Mouse (Mus musculus) lung, postnatal 4 days (tissue): Measurements from ENCODE around the gene Dab1.

ENCODE experiments used
- DNase-seq, 2 experiments: peaks; one replicate each; pipeline ENCODE4 v3.0.0; 2021

Gene Dab1

DNA sequence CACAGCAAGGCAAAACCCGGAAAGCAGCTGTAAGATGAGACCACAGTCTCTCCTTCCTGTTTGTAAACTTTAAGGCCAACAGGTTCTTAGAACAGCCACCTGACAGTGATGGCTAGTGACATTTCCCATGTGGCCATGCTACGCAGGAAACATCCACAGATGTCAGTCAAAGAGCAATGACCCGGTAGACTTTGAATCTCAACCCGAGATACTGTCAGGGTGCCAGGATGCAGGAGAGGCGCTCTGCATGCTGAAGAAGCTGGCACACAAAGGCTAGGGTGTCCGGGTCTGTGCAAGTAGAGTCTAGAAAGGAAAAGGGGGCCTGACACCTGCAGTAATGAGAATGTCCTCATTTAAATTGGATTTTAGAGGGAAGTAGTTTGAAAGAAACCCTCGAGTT, 222.0 kb downstream of the Dab1 start:
- no peak for DNase-seq

DNA sequence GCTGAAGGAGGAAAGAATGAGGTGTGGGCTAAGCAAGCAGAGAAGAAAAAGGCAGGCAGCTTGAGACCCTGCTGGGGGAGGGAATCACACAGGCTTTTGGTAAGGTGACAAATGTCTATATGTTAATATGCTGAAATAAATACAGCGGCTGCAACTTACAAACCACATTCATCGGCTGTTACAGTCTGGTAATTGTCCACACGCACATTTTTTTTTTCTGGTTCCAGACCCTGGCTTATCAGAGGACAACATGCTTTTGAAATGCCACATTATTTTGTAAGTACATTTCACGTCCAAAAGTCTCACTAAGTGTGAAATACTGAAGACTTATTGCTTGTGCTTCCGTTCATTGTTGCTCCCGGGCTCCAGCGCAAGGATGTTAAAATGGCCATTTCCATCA, 225.5 kb downstream of the Dab1 start:
- peak in 1 of 2 experiments; percentile 24 for DNase-seq

DNA sequence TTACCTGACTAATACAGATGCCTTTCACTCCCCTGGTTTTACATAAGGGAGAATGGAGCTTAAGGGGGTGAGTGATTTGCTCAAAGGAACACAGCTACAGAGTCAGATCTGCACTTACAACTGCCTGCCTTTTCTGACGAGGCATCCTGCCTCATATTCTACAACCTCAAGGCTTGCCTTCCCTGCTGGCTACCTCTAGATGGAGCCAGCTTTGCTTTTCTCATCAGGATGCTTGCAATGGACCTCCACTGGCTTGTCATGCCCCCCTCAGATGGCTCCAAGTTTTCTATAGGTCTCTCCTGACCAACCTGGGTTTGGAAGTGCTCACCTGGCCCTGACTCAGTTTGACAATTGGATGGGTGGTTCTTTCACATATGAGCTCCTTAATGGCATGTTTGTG, 238.0 kb downstream of the Dab1 start:
- no peak for DNase-seq

DNA sequence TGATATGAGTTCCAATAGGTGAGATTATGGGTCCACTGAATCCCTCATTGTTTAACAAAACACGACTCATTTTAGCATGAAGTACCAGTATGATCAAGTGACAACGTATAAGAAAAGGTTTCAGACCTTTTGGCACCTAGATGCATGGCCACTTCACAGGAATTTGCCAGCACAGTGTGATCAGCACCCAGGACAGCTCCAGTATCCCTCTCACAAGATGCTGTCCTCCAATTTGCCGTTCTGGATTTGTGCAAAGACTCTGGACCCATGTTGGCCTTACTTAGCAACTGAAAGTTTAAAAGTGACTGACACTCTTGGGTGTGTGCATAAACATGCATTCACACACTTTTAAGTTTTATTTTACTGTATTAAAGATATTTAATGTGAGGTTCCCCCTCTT, 256.4 kb downstream of the Dab1 start:
- peak in 1 of 2 experiments; percentile 18 for DNase-seq

DNA sequence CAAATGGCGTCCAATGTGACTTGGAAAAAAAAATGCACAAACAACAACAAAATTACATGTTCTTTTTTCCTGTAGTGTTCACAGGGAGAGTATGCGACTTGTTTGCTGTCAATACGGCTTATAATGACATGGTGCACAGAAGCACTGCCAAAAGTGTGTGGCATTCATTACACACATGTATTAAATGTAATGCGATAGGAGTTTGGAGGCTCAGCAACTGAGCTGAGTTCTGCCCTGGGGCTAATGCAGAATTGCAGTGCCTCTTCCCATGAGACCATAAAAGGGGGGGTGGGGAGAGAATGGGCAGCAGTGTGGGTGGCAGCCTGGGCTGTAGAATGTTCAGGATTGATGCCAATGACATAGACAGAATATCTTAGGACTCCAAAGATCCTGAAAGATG, 259.7 kb downstream of the Dab1 start:
- no peak for DNase-seq

DNA sequence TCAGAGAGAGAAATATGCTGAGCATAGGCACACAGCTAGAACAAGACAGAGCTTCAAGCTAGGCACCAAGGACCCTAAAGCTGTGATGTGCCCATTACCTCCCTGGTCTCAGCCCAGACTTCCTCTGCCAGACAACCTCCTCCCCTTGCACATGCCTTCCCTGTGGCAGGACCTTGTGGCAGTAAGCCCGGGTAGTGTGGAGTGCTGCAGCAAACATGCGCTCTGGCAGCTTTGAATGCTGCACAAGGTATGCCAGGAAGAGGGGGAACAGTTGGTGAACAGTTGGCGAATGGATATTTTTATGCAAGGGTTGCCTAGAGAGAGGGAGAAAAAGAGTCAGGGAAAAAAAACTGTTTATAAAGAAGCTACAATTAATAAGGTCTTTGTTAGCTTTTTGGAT, 262.5 kb downstream of the Dab1 start:
- no peak for DNase-seq

DNA sequence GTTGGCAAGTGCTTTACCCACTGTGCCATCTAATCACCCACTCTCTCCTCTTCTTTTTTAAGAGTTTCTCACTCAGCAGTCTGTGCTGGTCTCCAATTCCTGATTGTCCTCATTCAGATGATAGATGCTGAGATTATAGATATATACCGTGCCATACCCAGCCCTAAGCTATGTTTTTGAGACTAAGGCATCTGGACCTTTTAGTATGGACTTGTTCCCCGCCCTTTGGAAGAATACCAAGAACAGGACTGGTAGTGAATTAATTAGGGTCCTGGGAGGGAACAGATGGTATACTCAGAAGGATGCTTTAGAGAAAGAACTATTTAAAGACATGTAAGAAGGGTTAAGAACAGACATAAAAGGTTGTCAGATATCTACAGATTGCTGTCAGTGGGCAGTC, 268.9 kb downstream of the Dab1 start:
- no peak for DNase-seq

DNA sequence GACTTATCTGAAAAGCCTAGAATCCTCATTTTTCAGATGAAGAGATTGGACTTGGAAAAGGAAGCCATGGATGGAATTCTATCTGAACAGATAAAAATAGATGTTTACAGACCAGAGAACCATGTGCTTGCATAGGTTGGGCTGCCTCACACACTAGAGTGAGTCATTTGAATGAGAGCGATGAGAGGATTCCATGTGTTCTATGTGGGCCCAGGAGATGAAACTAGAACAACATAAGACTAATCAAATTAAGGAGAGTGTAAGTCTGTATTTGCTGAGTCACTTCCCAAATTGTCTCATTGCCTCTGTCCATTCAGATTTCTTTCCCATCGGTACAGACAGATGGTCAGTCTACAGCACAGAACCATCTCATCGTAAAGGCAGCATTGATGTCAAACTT, 270.0 kb downstream of the Dab1 start:
- no peak for DNase-seq

DNA sequence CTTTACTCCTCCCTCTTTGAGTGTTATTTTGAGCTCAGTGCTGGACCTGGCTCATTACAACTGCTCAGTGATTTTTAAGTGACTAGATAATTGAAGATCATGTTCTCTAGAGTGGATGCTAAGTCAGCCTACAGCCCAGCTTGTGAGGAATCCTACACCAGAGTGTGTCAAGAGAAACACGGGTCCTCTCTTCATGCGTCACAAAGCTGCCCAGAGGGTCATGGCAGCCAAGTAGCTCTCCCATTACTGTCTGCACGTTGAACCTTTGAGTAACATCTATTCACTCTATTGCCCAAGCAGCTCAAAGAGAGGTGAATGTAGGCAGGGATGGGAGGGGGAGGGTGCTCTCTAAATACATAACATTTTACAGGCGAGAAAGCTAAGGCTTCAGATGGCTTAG, 277.6 kb downstream of the Dab1 start:
- DNase-seq: no peak

DNA sequence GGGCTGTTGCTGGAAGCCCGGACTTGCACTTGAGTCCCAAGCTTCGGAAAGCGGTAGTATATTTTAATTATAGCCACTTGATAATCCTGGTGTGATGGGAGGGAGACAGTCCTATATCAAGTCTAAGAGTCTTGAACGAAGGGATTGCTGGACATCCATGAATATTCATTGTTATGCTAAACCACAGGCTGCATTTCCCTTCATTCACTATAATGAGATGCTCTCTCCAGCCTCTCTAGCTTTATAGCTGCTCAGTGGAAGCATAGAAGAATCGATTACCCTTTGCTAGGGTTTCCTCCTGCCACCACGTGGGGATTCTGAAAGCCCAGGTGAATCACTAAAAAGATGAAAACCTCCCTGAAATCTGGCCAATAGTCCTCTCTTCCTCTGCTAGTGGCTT, 278.5 kb downstream of the Dab1 start:
- no peak for DNase-seq

DNA sequence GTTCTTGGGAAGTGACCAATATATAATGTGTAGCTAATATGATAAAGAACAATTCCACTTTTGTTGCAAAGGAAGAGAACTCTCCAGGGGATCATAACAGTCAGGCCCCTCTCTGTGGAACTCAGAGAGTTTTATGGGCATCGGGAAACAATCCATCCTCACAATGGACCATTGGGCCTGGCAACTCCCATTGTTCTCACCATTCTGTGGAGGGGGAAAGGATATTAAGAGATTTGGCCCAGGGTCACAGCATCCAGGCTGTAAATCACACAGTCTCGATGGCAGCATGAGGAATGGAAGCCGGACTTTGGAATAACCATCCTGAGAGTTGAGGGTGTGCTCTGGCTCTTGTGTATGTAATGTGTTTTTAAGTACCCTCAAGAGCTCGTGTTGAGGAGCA, 292.3 kb downstream of the Dab1 start:
- DNase-seq: no peak

DNA sequence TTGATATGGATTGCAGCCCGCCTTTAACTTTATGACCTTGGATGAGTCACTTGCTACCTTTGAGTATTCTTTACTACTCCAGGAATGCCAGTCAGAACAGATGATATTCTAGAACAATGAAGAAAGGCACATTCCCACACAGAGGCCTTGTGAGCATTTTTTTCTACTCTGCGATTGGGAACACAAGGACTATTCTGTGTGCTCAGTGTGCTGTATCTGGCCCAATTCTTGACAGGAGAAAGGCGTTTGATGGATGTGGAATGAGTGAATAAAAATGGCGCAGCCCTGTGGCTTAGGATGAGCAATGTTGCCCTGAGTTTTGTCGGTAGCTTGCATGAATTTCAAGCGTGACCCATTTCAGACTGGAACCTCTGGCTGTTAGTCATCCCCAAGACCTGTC, 292.9 kb downstream of the Dab1 start:
- DNase-seq: no peak

DNA sequence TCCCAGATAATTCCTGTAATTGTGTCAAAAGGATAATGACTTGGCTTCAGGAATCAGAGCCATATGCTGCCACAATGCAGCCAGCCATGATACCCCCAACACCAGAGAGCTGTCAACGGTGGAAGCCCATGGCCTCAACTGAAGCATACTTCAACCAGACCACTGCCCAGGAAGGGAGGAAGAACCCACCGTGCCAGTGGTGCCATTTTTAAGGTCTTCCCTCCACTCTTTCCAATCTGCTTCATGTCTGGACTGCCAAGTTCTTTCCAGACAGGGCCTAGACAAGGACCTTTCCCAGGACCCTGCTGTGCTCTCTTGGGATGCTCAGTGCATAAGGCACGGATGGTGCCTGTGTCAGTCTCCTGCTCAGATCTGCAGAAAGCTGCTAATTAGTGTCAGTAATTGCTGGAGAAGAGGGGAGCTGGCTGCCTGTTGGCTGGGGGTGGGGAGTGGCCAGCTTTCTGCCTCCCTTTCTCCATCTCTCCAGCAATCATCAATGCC, 303.3 kb downstream of the Dab1 start:
- no peak for DNase-seq

DNA sequence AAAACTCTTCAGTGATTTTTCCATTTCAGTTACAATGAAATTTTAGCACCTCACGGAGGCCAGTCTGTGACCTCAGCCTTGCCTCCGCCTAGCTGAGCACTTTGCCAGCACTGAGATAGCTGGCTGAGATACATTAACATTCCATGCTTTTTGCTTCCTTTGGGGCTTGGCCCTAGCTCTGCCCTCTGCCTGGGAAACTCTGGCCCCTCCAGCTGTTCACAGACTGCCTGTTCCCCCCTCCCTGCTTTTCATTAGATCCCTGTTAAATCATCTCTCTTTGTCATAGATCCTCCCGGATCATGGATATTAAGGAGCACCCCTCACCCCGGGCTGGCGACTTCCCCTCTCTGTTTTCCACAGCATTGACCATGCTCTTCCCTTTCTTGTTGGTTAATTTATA, 307.5 kb downstream of the Dab1 start:
- peak in 1 of 2 experiments; percentile 38 for DNase-seq

DNA sequence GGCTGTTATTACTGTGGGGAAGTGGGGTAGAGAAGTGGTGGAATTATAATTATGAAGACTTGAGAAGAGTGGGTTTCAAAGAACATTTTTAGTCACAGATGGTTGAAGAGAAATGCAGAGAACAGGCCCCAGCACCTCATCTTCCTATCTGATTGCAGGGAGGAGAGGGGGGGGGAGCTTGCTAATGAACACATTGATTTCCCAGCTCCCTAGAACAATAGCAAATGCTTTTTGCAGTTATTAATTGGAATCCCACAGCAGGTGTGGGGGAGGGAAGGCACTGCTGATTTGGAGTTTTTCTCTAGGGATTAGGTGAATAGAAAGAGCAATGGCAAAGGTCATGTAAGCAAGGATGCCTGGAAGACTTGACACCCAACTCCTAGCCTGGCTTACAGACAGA, 310.5 kb downstream of the Dab1 start:
- DNase-seq: no peak

DNA sequence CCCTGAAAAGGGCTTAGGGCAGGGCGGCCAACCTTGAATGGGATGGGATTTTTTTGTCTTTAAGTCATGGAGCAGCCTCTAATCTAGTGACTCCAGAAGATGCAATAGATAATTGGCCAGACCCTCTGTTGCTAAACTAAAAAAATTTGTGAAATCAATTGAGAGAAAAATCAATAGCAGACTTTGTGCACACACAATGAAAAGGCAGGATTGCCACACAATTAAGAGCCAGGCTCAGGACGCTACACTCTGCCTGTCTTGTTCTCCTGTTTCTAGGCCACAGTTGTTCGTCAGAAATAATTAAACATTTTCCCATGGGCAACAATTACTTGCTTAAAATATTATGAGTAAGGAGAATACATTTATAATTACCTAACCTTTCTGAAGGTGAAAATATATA, 315.2 kb downstream of the Dab1 start:
- no peak for DNase-seq

DNA sequence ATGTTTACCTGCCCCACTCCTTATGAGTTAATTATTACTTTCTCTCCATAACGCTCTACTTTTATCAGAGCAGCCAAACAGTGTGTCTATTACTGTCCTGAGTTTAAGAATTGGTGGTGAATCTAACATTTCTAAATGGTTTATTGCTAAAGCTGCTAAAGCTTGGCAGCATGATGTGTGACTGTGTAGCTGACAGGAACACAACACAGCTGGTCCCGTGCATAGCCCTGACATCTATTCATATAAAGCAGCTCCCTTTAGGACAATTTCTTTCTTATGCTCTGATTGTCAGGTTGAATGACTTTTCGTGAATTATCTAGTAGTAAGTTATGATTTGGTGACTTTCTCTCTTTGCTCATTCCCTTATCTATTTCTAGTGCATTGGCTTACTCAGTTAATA, 329.1 kb downstream of the Dab1 start:
- peak; percentile 6 to 46 for DNase-seq

DNA sequence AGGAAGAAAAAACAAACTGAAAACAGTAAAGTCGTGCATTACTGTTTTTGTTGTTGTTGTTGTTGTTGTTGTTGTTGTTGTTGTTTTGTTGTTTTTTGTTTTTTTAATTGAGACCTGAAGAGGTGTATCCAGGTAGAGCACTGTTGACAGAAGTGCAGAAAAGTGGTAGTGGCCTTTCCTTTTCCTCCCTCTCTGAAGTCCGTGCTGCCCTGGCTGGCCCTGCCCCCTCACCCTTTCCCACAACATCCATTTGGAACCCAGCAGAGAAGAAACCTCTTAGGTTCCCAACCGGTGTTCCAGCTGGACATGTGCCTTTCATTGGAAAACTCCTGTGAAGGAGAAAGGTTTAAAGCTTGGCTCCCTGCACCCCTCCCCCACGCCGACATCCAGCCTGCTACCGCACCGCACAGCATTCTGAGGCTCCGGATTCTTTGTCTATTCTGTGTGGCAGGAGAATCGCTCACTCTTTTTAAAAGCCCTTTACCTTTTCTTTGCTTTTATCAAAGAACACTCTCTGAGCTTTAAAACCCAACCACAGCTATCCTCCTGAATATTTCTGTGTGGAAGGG, 334.6 kb downstream of the Dab1 start:
- DNase-seq: no peak

DNA sequence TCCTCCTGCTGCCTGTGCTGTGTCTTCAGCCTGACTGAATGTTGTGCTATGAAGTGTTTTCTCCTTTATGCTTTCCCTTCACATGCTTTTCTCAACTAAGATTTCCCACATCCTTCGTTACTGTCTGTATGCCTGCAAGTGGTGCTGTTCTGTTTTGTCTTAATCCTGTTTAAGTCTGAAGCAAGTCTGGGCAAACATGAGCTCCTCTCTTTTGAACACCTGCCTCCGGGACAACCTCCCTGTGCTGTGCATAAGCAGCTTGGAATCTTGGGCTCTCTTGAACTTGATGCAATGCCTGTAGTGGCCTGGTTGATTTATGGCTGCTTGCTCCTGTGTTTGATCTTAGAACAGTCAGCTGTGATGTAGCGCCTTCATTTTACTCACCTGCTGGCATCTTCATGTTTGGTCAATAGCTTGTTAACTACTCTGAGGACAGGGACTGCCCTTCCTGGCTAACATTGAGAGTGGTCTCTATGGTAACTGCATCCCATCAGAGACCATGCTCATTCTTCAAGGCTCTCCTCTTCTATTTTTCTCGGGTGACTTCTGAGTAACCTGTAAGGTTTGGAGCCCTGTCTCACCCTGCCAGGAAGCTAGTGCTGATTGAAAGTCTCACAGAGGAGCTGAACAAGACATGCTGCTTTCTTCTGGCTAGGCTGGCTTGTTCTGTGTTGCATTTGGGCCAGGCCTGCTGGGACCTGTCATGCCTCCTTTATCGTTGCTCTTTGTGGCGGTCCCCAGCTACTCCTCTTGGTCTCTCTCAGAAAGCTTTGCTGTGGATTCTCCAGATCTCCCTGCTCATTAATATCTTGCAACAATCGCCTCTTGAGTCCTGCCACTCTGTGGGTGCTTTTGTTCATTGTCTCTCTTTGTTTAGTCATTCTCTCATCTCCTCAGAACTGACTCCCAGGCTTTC, 342.2 kb downstream of the Dab1 start:
- DNase-seq: no peak

DNA sequence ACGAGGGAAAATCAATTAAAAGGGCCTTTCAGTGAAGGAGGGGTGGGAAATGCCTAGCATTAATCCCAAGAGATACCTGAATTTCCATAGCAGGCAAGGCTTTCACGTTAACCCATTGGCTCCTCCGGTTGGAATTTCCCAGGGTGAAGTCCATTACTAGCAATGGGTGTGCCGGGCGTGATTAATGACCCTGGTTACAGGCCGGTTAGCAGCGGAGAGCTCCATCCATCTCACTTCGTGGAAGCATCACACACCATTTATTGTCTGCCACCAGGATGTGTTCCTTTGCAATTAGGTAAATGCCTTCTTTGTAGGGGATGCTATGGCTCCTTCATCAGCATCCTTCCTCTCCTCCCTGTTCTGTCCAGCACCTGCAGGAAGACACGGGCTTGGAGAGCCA, 350.7 kb downstream of the Dab1 start:
- DNase-seq: no peak

DNA sequence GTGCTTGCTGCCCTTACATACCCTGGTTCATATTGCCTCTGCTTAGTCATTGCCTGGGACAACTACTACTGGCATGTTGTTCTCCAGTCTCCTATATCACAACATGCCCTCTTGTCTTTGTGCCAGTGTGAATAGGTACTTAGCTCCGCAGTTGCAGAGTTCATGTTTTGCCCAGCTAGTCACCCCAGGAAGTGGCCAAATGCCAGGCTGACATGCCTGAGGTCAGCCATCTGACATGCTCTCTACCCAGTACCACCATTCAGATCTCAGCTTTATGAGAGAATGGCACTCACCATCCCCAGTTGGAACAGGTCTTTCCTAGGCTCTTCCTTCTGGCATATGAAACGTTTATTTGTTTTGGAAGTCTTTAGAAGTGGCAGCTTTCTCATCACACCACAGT, 355.4 kb downstream of the Dab1 start:
- DNase-seq: no peak

DNA sequence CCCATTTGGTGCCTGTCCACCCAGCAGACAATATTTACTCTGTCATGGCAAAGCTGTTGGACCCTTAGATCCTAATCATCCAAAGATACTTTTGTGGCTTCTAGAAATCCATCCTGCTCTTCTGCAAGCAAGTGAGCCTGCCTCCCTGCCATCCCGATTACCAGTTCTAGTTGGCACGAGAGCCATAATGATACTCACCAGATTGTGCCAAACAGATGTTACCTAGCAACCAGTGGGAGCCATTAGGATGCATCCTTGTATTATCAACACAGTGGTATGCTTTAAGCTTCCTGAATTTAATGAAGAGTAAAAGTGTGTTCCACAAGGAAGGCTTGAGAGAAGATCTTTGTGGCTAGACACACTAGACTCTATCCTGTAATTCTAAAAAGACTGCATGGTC, 355.8 kb downstream of the Dab1 start:
- DNase-seq: no peak

DNA sequence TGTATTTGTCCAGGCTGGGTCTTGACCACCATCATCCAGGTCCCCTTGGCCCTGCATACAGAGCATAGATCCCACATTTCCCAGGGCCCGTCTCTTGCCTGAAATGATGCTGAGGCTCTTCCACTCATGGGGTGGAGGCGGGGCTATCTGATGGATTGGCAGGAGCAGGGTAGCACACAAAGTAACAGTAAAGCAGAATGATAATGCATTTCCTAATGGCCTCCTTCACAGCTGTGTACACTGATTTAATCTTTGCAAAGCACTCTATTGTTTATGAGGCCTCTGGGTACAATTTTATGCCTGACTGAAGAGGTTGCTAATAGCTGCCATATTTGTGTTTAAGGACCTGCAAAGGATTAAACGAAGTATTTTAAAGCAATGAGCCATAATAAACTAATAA, 374.7 kb downstream of the Dab1 start:
- DNase-seq: no peak

DNA sequence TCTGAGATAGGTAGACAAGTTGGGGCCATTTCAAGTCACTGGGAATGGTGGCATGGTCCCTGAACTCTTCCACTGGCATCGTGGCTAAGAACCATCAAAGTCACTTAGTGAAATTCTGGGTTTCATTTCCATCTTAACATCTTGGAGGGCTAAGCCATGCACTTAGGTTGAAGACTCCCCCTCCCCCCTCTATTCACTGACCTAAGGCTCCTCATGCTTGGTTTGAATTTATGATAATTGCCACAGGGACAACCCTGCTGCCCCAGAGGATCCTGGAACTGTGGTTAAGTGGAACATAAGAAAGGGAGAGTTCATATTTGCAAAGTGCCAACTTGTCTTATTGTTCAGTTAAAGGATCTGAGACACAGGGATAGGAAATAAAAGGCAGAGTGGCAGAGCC, 375.2 kb downstream of the Dab1 start:
- no peak for DNase-seq

DNA sequence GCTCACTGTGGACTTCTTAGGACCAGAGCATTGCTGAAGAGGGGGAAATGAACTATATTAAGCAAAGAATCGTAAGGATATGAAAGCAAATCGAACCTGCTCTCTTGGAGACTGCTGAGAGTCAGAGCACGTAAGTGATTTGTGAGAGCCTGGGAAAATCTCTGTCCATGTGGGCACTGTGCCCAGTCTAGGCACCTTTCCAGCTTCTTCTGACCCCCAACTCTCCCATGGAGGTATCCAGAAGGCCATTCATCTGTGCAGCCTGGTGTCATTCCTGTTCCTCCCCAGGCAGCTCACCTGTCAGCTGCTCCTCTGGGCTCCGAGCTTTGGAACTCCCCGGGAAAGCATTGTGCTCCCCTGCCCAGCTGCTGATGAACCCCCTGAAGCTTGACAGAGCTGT, 389.2 kb downstream of the Dab1 start:
- no peak for DNase-seq
